Mouse (Mus musculus) macrophage (primary cell): ENCODE data around the gene Cfb. TPM values are rescaled to one million over a fixed set of nuclear protein-coding genes. Genes with fewer than 3 reads are reported as not detected.

Experiments
- H3K27ac ChIP-seq: fragments of 350-480 bp; formaldehyde crosslinking; 2 replicates; pipeline ENCODE4 v1.9.0; 2021
- H3K36me3 ChIP-seq: fragments of 350-480 bp; formaldehyde crosslinking; 2 replicates; pipeline ENCODE4 v1.9.0; 2021; ENCODE audit errors: inconsistent target
- H3K4me3 ChIP-seq: fragments of 350-480 bp; formaldehyde crosslinking; 2 replicates; pipeline ENCODE4 v1.9.0; 2021; ENCODE audit errors: inconsistent target
- H3K79me2 ChIP-seq: fragments of 350-480 bp; formaldehyde crosslinking; 2 replicates; pipeline ENCODE4 v1.9.0; 2021; ENCODE audit errors: inconsistent target
- WGBS: methylation state at CpG from one replicate; pipeline ENCODE4 v1.1.7; 2026; ENCODE audit warnings: inconsistent platforms; ENCODE audit not compliant: missing documents; 5-methylcytosine and 5-hydroxymethylcytosine counted together
- polyA plus RNA-seq: library from polyadenylated mRNA; stranded (reverse); fragments of 250-400 nt; gene quantifications from 3 replicates; pipeline ENCODE4 v1.2.4, GENCODE M21; 2018; ENCODE audit warnings: inconsistent platforms

The Cfb gene
- polyA plus RNA-seq, 1 experiment from 2014 or later: 2.6 TPM

DNA sequence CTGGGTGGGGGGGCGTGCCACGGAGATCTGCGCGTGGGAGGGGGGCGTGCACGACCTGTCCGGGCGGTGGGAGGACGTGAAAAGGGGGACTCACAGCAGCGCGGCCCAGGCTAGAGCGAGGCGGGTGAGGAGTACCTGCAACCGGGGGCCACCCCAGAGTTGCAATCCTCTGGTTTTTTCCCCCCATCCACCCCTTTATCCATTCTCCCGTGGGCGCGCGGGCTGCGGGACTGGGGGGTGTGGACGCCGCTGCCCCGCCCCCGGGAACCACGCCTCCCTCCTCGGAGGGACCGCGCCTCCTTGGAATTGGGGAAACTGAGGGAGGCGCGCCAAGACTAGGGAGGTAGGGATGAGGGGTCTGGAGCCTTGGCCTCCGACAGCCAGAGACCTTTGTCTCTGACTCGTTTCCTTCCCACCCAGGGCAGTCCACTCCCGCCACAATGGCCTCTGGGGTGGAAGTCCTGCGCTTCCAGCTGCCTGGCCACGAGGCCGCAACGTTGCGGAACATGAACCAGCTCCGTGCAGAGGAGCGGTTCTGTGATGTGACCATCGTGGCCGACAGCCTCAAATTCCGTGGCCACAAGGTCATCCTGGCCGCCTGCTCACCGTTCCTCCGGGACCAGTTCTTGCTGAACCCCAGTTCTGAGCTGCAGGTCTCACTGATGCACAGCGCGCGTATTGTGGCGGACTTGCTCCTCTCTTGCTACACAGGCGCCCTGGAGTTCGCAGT lies 32.6 kb upstream of the Cfb start:
- Histone ChIP-seq H3K36me3 (no peaks in the 10 kb centered on the region), H3K4me3 (peak overlapping the region; percentile 26; the same call in 1 of the 2 replicates), H3K27ac (no peak overlapping the region), H3K79me2 (peaks cover 10% of the 10 kb centered on the region)
- WGBS: 22% methylated on average over 42 of the region's 51 CpGs

DNA sequence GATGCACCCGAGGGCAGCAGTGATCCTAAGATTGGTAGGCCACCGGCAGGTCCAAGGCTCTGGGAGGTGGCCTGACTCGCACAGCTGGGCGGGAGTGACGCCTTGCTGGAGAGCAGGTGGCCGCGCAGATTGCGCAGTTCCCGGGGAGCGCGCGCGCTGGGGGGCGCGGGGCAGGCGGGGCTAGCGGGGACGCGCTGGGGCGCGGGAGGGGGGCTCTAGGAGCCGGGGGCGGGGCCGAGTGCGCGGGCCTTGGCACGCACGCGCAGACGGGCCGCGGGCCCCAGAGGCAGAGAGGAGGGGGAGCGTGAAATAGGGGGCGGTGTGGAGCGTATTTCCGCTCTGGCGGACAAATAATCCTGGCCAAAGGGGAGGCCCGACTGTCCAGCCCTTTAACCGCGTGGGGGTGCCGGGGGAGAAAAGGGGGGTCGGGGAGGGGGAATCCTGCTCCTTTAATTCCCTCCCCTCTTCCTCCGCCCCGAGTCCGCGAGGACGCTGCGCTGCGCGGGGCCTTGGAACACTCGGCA lies 31.8 kb upstream of the Cfb start:
- WGBS: 4% methylated on average over 20 of the region's 51 CpGs
- peak overlapping the region; percentile 54 for H3K27ac ChIP-seq
- H3K79me2 ChIP-seq: peaks cover 2% of the 10 kb centered on the region
- peak overlapping the region; percentile 14; the same call in 1 of the 2 replicates for H3K4me3 ChIP-seq
- no peaks in the 10 kb centered on the region for H3K36me3 ChIP-seq

DNA sequence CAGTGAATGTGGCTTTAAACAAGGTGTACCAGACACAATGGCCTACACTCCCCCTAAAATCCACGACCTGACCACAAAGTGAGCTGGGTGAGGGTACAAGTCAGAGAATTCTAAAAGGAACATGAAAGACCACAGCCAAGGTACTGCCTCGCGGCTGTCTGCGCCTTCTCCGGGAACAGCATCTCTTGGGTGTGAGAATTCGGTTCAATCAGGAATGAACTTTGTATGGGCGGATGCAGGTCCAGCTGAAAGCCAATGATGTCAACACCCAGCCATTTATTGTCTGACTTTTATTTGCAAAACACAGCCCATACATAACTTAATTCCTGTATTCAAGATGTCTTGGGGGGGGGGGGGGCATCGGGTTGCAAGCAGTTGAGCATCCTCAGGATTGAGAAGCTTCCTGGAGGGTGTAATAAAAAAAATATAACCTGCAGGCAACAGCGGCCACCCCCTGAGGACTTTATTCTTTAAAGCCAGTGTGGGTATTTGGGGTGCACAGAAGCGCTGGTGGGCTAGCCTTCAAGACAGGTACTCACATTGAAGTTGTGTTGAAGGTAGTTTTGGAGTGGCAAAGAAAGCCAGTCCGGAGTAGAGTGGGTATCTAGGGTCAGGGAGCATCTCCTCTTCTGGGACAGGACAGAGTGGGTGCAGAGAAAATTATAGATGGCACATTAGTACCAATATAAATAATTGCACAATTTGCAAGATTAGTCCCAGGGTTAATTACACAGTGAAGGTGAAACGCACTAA lies 30.9 kb upstream of the Cfb start:
- H3K4me3 ChIP-seq: peak overlapping the region; percentile 14; the same call in 1 of the 2 replicates
- no peaks in the 10 kb centered on the region for H3K36me3 ChIP-seq
- WGBS: 91% methylated on average over 12 of the region's 12 CpGs
- H3K27ac ChIP-seq: peak overlapping the region; percentile 54
- H3K79me2 ChIP-seq: no peaks in the 10 kb centered on the region

DNA sequence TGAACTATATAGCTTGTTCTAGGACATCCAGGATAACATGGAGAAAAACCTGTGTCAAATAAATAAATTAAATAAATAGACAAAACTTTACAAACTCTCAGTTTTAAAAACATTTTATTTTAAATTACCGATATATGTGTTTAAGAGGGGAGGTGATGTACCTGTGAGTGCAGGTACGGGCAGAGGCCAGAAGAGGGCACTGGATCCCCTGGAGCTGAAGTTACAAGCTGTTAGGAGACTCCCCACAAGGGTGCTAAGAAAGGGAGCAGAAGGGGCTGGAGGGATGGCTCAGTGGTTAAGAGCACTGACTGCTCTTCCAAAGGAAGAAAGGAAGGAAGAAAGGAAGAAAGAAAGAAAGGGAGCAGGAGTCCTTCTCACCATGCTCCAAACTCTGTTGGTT lies 29.1 kb upstream of the Cfb start:
- Histone ChIP-seq H3K79me2 (no peaks in the 10 kb centered on the region), H3K36me3 (no peaks in the 10 kb centered on the region), H3K27ac (no peak overlapping the region), H3K4me3 (no peak overlapping the region)
- 100% methylated on average over 2 of the region's 2 CpGs for WGBS

DNA sequence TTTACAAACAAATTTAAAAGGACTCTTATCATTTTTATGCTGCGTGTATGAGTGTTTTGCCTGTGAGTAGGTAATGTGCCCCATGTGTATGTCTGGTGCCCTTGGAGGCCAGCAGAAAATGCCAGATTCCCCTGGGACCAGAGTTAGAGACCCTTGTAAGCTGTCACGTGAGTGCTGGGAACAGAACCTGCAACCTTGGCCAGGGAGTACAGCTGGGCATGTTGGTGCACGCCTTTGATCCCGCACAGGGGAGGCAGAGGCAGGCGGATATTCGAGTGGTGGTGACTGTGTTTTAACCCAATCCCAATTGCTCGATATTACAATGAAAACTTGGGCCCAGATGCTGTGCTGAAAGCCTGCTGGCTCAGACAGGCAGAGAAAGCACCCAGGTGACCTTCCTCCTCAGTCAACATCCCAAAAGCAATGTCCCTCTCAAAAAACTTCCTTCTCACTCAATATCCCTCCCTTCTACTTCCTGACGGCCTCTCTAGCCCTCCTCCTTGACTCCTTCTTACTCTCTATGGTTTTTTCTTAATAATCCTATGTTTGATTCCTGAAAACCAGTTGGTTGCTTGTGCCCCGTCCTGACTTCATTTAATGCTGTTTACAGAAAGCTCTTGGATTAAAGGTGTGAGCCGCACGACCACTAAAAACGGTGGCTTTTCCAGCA lies 27.9 kb upstream of the Cfb start:
- Histone ChIP-seq H3K79me2 (no peaks in the 10 kb centered on the region), H3K27ac (no peak overlapping the region), H3K36me3 (no peaks in the 10 kb centered on the region), H3K4me3 (no peak overlapping the region)
- WGBS: 93% methylated on average over 12 of the region's 12 CpGs

DNA sequence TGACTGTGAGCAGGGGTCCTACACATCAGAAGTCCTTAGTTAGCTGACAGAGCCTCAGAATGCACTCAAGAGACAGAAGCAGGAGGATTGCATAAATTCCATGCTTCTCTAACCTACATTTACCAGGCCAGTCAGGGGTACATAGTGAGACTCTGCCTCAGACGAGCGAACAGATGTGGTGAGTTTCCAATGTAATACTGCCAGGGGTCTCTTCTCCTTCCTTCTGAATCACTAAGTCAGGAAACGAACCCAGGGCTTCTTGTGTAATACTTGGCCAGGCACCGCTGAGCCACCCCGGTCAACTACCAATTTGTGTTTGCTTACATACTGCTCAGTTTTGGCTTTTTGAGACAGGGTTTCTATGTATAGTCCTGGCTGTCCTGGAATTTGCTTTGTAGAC lies 25.6 kb upstream of the Cfb start:
- H3K79me2 ChIP-seq: no peaks in the 10 kb centered on the region
- WGBS: 42% methylated on average over 5 of the region's 5 CpGs
- no peak overlapping the region for H3K27ac ChIP-seq
- no peaks in the 10 kb centered on the region for H3K36me3 ChIP-seq
- H3K4me3 ChIP-seq: no peak overlapping the region

DNA sequence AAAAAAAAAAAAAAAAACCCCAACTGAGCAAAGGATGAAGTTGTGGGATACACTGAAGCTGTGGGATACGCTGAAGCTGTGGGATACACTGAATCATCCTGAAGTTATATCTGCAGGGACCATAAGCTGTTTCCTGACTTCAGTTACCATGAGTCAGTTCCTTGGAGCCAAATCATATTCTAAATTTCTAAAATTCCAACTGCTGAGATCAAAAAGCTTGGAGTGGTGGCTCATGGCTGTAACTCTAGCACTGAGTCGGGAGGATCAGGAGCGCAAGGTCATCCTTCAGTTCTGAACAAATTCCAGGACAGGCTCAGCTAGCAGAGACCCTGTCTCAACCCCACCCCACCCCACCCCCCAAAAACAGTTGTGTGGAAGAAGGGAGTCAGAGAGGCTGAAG lies 23.3 kb upstream of the Cfb start:
- Histone ChIP-seq H3K4me3 (no peak overlapping the region), H3K36me3 (no peaks in the 10 kb centered on the region), H3K79me2 (no peaks in the 10 kb centered on the region), H3K27ac (no peak overlapping the region)
- 97% methylated on average over 3 of the region's 3 CpGs for WGBS

DNA sequence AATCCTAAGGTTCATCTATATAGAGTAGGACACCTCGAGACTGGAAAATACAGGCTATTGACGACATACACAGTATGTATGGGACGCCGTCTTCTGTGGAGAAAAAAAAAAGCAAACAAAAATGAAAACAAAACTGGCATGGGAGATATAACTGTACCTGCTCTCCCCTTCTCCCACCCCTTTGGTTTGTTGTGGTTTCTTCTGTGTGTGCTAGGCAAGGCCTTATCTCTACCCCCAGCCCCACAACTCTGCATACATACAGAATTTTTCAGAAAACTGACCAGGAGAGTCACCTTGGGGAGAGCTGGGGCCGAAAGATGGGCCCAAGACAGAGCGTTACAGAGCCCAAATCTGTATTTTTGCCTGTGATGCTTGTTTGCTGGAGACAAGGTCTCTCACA lies 22.4 kb upstream of the Cfb start:
- Histone ChIP-seq H3K27ac (no peak overlapping the region), H3K36me3 (no peaks in the 10 kb centered on the region), H3K79me2 (no peaks in the 10 kb centered on the region), H3K4me3 (no peak overlapping the region)
- 95% methylated on average over 6 of the region's 6 CpGs for WGBS

DNA sequence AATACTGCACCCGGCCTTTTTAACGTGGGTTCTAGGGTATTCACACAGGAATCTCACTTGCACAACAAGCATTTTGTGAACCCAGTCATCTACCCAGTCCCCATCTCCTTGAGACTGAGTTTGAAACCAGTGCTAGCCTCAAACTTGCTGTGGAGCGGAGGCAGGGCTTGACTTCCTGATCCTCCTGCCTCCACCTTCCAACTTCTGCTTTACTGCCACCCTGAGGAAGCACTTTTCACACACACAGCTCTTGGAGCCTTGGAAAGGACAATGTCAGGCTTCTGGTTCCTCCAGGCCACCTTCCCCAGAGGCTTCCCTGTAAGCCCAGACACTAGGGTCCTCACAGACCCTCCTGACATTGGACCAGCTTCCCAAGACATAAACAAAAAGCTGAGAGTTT lies 21.0 kb upstream of the Cfb start:
- peak overlapping the region; percentile 19 for H3K27ac ChIP-seq
- no peak overlapping the region for H3K4me3 ChIP-seq
- H3K79me2 ChIP-seq: no peaks in the 10 kb centered on the region
- no peaks in the 10 kb centered on the region for H3K36me3 ChIP-seq
- 23% methylated on average over 3 of the region's 3 CpGs for WGBS

DNA sequence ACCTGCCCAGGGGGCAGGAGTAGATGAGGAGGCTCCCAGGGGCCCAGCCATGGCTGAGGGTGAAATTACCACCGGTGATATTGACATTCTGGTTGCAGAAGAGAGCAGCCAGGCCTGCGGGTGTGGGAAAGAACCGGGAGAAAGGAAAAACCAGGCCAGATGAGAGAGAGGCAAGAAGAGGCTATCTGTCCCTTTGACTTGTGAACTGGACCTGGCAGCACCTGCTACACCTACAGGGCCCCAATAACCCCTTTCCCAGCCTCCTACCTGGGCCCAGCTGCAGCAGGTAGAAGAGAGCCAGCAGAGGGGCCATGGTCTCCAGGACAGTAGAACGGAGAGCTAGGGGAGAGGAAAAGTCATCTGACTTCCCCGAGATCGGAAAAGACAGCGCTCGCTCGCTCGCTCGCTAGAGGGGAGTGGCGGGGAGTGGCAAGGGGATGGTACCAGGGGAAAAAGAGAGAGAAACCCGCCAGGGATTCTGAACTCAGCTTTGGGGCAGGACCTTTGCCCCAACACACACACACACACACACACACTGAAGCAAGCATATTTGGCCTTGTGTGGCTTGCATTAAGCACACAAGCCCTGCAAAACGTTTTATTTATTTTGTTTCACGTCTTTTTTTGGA lies 19.5 kb upstream of the Cfb start, which contains the start of gene Gm20547:
Gene Gm20547 (minus strand): TSS at position 360 of the 628 bp plus-strand sequence.
- Histone ChIP-seq H3K27ac (peak within 1 kb of the TSS; percentile 19; the same call in 1 of the 2 replicates), H3K4me3 (no peak within 1 kb of the TSS), H3K36me3 (no peaks in the 10 kb centered on the region), H3K79me2 (no peaks in the 10 kb centered on the region)
- WGBS: 93% methylated on average over 14 of the region's 15 CpGs

DNA sequence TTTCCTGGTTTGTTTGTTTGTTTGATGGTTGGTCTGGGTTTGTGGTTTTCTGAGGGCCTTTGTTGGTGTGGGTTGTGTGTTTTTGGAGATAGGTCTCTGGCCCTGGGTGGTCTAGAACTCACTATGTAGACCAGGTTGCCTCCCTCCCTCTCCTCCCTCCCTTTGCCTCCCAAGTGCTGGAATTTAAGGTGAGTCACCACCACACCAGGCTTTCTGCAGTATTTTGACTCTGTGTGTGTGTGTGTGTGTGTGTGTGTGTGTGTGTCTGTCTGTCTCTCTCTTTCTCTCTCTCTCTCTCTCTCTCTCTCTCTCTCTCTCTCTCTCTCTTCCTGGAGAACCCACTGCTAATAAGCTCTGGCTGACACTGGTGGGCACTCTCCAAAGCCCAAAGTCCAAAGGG lies 18.8 kb upstream of the Cfb start:
- no peaks in the 10 kb centered on the region for H3K36me3 ChIP-seq
- H3K4me3 ChIP-seq: no peak overlapping the region
- no peak overlapping the region for H3K27ac ChIP-seq
- H3K79me2 ChIP-seq: no peaks in the 10 kb centered on the region

DNA sequence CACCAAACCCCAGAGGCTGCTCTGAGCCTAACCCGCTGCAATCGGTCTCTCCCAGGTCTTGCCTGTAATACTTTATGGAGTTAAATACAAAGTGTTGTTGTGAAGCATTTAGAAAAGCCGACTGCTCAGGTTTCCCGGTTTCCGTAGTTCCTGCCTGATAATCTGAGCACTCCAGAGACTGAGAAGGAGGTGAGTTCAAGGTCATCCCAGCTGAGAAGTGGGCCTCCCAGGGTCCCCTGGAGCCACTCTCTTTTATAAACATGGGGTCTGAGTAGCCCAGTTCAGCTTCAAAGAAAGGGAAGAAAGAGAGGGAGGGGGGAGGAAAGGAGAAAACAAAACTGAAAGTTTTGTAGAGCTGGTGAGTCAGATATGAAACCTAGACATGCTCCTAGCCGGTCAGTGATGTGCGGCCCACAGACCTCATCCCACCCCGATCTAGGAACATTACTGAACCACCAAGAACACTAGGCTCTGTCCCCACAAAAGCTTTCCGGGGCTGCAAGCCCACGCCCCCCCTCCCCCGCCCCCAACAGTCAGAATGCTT lies 17.1 kb upstream of the Cfb start, which contains the start of gene Zbtb12:
Gene Zbtb12 (plus strand): TSS at position 148 of the 544 bp plus-strand sequence.
- Histone ChIP-seq H3K27ac (0 out of 2 replicates have a peak within 1 kb of the TSS, but pooled peaks have one; percentile 12), H3K79me2 (no peaks in the 10 kb centered on the region), H3K4me3 (no peak within 1 kb of the TSS), H3K36me3 (no peaks in the 10 kb centered on the region)
- WGBS: 42% methylated on average over 10 of the region's 11 CpGs

DNA sequence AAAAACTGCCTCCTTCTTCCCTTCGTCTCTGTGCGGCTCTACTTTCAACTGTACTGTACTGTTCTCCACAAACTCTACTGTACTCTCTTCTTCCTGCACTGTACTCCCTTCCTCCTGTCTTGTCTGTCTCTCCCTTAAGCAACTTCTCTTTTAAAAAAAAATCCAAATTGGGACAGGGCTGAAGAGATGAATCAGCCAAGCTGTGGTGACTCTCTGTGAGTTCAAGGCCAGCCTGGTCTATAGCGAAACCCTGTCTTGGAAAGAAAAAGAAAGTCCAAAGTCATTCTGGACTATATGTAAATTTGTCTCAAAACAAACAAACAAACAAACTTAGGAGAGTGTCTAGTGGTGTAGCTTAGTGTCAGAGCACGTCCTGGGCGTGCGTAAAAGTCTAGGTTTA lies 12.0 kb upstream of the Cfb start:
- 96% methylated on average over 6 of the region's 6 CpGs for WGBS
- Histone ChIP-seq H3K79me2 (no peaks in the 10 kb centered on the region), H3K4me3 (no peak overlapping the region)

DNA sequence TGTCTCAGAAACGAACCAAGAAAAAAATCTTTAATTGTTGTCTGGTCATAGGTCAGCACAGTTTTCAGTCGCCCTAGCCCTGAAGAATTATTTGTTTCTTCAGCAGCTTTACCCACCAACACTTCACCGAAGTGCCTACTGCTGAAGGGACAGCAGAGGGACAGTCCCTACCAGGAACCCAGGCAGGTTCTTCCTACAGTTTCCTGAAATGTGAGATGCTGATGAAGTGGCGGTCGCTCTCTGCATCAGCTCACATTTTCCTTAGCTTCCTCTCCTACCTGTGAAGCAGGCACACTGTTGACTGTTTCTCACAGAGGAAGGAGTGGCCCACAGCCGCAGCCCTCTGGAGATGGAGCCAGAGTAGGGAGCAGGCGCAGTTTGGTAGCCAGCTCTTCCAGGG lies 3.7 kb upstream of the Cfb start:
- H3K4me3 ChIP-seq: no peak overlapping the region
- WGBS: 63% methylated on average over 7 of the region's 7 CpGs
- no peaks in the 10 kb centered on the region; the same call in 1 of the 2 replicates for H3K79me2 ChIP-seq
- no peaks in the 10 kb centered on the region for H3K36me3 ChIP-seq
- no peak overlapping the region for H3K27ac ChIP-seq

More for the DNA sequence above, 12.0 kb upstream of the Cfb start:
- Histone ChIP-seq H3K36me3 (no peaks in the 10 kb centered on the region), H3K27ac (no peak overlapping the region)
